Mouse (Mus musculus) MEL (cell line): ENCODE data around the gene Dohh. TPM values are rescaled to one million over a fixed set of nuclear protein-coding genes. Genes with fewer than 3 reads are reported as not detected.
A peak's percentile ranks its signal among the peaks of the same experiment; 100 is the strongest.

Experiments
- DNase-seq: peaks from one replicate; pipeline ENCODE4 v3.0.0; 2011; ENCODE audit warnings: low read depth, low spot score
- H3K27ac ChIP-seq: 2 replicates; pipeline ENCODE4 v1.5.1; 2012; ENCODE audit warnings: low read depth, mild to moderate bottlenecking, control low read depth, low read length, moderate library complexity; ENCODE audit not compliant: control insufficient read depth
- H3K27me3 ChIP-seq, 2 experiments: fragments of 150-350 bp in 1 of 2; sonication (generic) in 1 of 2; 2 replicates each; pipeline ENCODE4 v1.6.1; 2012; ENCODE audit warnings: low read length in 2 of 2, mild to moderate bottlenecking in 2 of 2, improper control_type of control experiment in 1 of 2, moderate library complexity in 1 of 2; ENCODE audit not compliant: insufficient read depth in 2 of 2, control insufficient read depth in 1 of 2
- H3K36me3 ChIP-seq, 2 experiments: 2 replicates each; pipeline ENCODE4 v1.6.1; 2012 to 2014; ENCODE audit warnings: low read length in 2 of 2, improper control_type of control experiment in 1 of 2, inconsistent platforms in 1 of 2, mild to moderate bottlenecking in 1 of 2; ENCODE audit not compliant: insufficient read depth in 2 of 2, control insufficient read depth in 1 of 2
- H3K4me1 ChIP-seq, 2 experiments: fragments of 150-350 bp in 1 of 2; sonication (generic) in 1 of 2; 2 replicates each; pipeline ENCODE4 v1.6.1; 2012; ENCODE audit warnings: low read length in 2 of 2, improper control_type of control experiment in 1 of 2, mild to moderate bottlenecking in 1 of 2; ENCODE audit not compliant: insufficient read depth in 2 of 2, control insufficient read depth in 1 of 2
- H3K4me3 ChIP-seq, 2 experiments: fragments of 150-350 bp in 1 of 2; sonication (generic) in 1 of 2; 2 replicates each; pipeline ENCODE4 v1.5.1; 2012; ENCODE audit warnings: low read depth in 2 of 2, low read length in 2 of 2, mild to moderate bottlenecking in 2 of 2, moderate library complexity in 2 of 2, control low read depth in 1 of 2, improper control_type of control experiment in 1 of 2; ENCODE audit not compliant: control insufficient read depth in 1 of 2, insufficient read depth in 1 of 2
- H3K79me2 ChIP-seq: 2 replicates; pipeline ENCODE4 v1.6.1; 2012; ENCODE audit warnings: mild to moderate bottlenecking, low read length, moderate library complexity; ENCODE audit not compliant: control insufficient read depth, poor library complexity, insufficient read depth
- H3K9ac ChIP-seq: 2 replicates; pipeline ENCODE4 v1.6.1; 2012; ENCODE audit warnings: low read depth, mild to moderate bottlenecking, control low read depth, low read length, moderate library complexity; ENCODE audit not compliant: control insufficient read depth, poor library complexity, severe bottlenecking
- H3K9me3 ChIP-seq: fragments of 150-350 bp; sonication (generic); replicated peaks from 2 replicates; pipeline ENCODE4 v1.6.1; 2012; ENCODE audit warnings: mild to moderate bottlenecking, low read length, improper control_type of control experiment, moderate library complexity; ENCODE audit not compliant: insufficient read depth
- BHLHE40 ChIP-seq: IDR thresholded peaks from 2 replicates; pipeline ENCODE4 v1.6.1; 2012; ENCODE audit warnings: low read depth, mild to moderate bottlenecking, inconsistent platforms, low read length, improper control_type of control experiment, borderline replicate concordance
- CHD1 ChIP-seq: IDR thresholded peaks from 2 replicates; pipeline ENCODE4 v1.6.1; 2012; ENCODE audit warnings: low read depth, mild to moderate bottlenecking, inconsistent platforms, low read length, improper control_type of control experiment
- E2F4 ChIP-seq: IDR thresholded peaks from 2 replicates; pipeline ENCODE4 v1.6.1; 2011; ENCODE audit warnings: low read depth, low read length, improper control_type of control experiment, borderline replicate concordance
- EP300 ChIP-seq, 2 experiments: IDR thresholded peaks; 2 replicates each; pipeline ENCODE4 v1.6.1; 2011; ENCODE audit warnings: improper control_type of control experiment in 2 of 2, low read length in 2 of 2, low read depth in 1 of 2, mild to moderate bottlenecking in 1 of 2
- GABPA ChIP-seq: IDR thresholded peaks from 2 replicates; pipeline ENCODE4 v1.6.1; 2012; ENCODE audit warnings: low read depth, mild to moderate bottlenecking, inconsistent platforms, low read length, improper control_type of control experiment, moderate library complexity
- GATA1 ChIP-seq: IDR thresholded peaks from 2 replicates; pipeline ENCODE4 v1.6.1; 2011; ENCODE audit warnings: low read depth, low read length, improper control_type of control experiment
- HCFC1 ChIP-seq: IDR thresholded peaks from 2 replicates; pipeline ENCODE4 v1.6.1; 2012; ENCODE audit warnings: low read depth, mild to moderate bottlenecking, inconsistent platforms, low read length, improper control_type of control experiment, moderate library complexity
- MAFK ChIP-seq: IDR thresholded peaks from 2 replicates; pipeline ENCODE4 v1.6.1; 2011; ENCODE audit warnings: low read depth, mild to moderate bottlenecking, low read length, improper control_type of control experiment, borderline replicate concordance
- MAX ChIP-seq: IDR thresholded peaks from 2 replicates; pipeline ENCODE4 v1.6.1; 2011; ENCODE audit warnings: low read length, improper control_type of control experiment
- MEF2A ChIP-seq: IDR thresholded peaks from 2 replicates; pipeline ENCODE4 v1.6.1; 2014; ENCODE audit warnings: low read depth, mild to moderate bottlenecking, inconsistent platforms, low read length, improper control_type of control experiment; ENCODE audit not compliant: poor library complexity, insufficient replicate concordance, severe bottlenecking; ENCODE audit errors: extremely low read depth
- MXI1 ChIP-seq: IDR thresholded peaks from 2 replicates; pipeline ENCODE4 v1.6.1; 2011; ENCODE audit warnings: mild to moderate bottlenecking, low read depth, low read length, improper control_type of control experiment
- MYC ChIP-seq: IDR thresholded peaks from 2 replicates; pipeline ENCODE4 v1.6.1; 2011; ENCODE audit warnings: low read depth, mild to moderate bottlenecking, low read length, improper control_type of control experiment, moderate library complexity
- NRF1 ChIP-seq: IDR thresholded peaks from 2 replicates; pipeline ENCODE4 v1.6.1; 2014; ENCODE audit warnings: low read depth, mild to moderate bottlenecking, inconsistent platforms, low read length, improper control_type of control experiment, moderate library complexity; ENCODE audit not compliant: poor library complexity, insufficient read depth, severe bottlenecking
- POLR2A ChIP-seq, 2 experiments: IDR thresholded peaks; 2 replicates each; pipeline ENCODE4 v1.6.1; 2011 to 2012; ENCODE audit warnings: low read length in 2 of 2, mild to moderate bottlenecking in 2 of 2, control low read depth in 1 of 2, improper control_type of control experiment in 1 of 2, low read depth in 1 of 2, moderate library complexity in 1 of 2; ENCODE audit not compliant: control insufficient read depth in 1 of 2, insufficient read depth in 1 of 2, poor library complexity in 1 of 2
- POLR2AphosphoS2 ChIP-seq: IDR thresholded peaks from 2 replicates; pipeline ENCODE4 v1.6.1; 2011; ENCODE audit warnings: low read length, improper control_type of control experiment
- POLR2AphosphoS5 ChIP-seq: IDR thresholded peaks from 2 replicates; pipeline ENCODE4 v1.6.1; 2012; ENCODE audit warnings: low read depth, borderline replicate concordance, mild to moderate bottlenecking, inconsistent platforms, low read length, moderate library complexity, mixed read lengths
- RCOR1 ChIP-seq: IDR thresholded peaks from 2 replicates; pipeline ENCODE4 v1.6.1; 2012; ENCODE audit warnings: low read depth, mild to moderate bottlenecking, inconsistent platforms, low read length, improper control_type of control experiment
- SIN3A ChIP-seq: IDR thresholded peaks from 2 replicates; pipeline ENCODE4 v1.6.1; 2012; ENCODE audit warnings: low read length, improper control_type of control experiment, inconsistent platforms
- SMC3 ChIP-seq: IDR thresholded peaks from 2 replicates; pipeline ENCODE4 v1.6.1; 2011; ENCODE audit warnings: low read depth, low read length, improper control_type of control experiment
- TCF12 ChIP-seq: IDR thresholded peaks from 2 replicates; pipeline ENCODE4 v1.6.1; 2014; ENCODE audit warnings: low read depth, mild to moderate bottlenecking, inconsistent platforms, low read length, improper control_type of control experiment, moderate library complexity
- USF1 ChIP-seq: IDR thresholded peaks from 2 replicates; pipeline ENCODE4 v1.6.1; 2014; ENCODE audit warnings: low read depth, mild to moderate bottlenecking, inconsistent platforms, low read length, improper control_type of control experiment, moderate library complexity
- USF2 ChIP-seq, 2 experiments: IDR thresholded peaks; 2 replicates each; pipeline ENCODE4 v1.6.1; 2011 to 2012; ENCODE audit warnings: improper control_type of control experiment in 2 of 2, low read length in 2 of 2, borderline replicate concordance in 1 of 2, inconsistent platforms in 1 of 2, low read depth in 1 of 2, mild to moderate bottlenecking in 1 of 2; ENCODE audit not compliant: insufficient read depth in 1 of 2
- ZC3H11A ChIP-seq: IDR thresholded peaks from 2 replicates; pipeline ENCODE4 v1.6.1; 2012; ENCODE audit warnings: low read depth, mild to moderate bottlenecking, inconsistent platforms, low read length, improper control_type of control experiment
- ZNF384 ChIP-seq: IDR thresholded peaks from 2 replicates; pipeline ENCODE4 v1.6.1; 2012; ENCODE audit warnings: low read depth, mild to moderate bottlenecking, inconsistent platforms, low read length, improper control_type of control experiment
- polyA plus RNA-seq, 2 experiments: library from polyadenylated mRNA; stranded (reverse) in 1 of 2; unstranded in 1 of 2; fragments of >175 nt in 1 of 2; fragments of >200 nt in 1 of 2; gene quantifications; 2 replicates each; pipeline versions ENCODE4 v1.2.1 to v1.2.4; 2012; ENCODE audit warnings: low replicate concordance in 2 of 2, low read depth in 1 of 2; ENCODE audit not compliant: insufficient read length in 2 of 2, insufficient read depth in 1 of 2, missing spikeins in 1 of 2
- total RNA-seq: library from RNA; depleted of rRNA; stranded (reverse); fragments of 300-350 nt; gene quantifications from 2 replicates; pipeline ENCODE4 v1.2.3, GENCODE M21; 2012

Gene Dohh
- total and polyA plus RNA-seq, 3 experiments = 145 to 153 TPM; not detected in 1

DNA sequence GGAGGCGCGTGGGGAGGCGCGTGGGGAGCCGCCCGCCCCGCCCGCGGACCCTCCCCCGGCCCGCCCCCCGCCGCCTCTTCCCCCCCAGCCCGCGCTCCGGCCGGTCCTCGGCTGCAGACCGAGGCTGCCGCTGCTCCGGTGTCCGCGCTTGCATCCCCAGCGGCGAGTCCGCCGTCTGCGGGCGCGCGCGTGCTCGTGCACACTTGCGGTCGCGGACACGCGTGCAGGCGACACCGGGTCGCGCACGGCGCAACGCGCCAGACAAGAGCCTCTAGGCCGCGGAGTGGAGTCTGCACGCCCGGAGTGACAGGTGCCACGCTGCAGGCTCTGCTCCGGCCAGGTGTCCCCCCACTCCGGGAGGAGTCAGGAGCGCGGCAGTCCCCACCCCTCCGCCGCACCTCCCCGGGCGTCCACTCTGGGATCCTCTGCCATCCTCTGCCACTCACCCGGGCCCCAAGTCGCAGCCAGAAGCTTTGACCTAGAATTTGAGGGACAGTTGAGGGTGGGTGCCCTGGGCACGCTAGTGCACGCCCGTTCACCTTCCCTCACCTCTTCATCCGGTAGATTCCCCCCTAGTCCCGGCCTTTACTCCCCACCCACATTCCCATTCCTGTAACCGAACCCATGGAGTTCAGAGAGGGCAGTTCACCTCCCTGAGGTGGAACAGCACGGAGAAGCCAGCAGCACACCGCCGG, 46.8 kb downstream of the Dohh start:
- TF ChIP-seq POLR2A (IDR thresholded peaks at IDR 0.05; ENCODE audit: control insufficient read depth in 1 of 2, insufficient read depth in 1 of 2, low read depth in 1 of 2, low read length in 2 of 2, poor library complexity in 1 of 2) = no peak
- TF ChIP-seq SMC3 = no peak
- no peak for TF ChIP-seq EP300 (IDR thresholded peaks at IDR 0.05; ENCODE audit: low read depth in 1 of 2, low read length in 2 of 2)
- TF ChIP-seq HCFC1 = no peak
- TF ChIP-seq POLR2AphosphoS2 = no peak
- TF ChIP-seq BHLHE40 = no peak
- Histone ChIP-seq H3K9me3 (no peaks in the 10 kb centered on the region), H3K9ac (peak overlapping the region; percentile 75), H3K4me1 (peaks cover 0 to 28% of the 10 kb centered on the region in 2 experiments; a peak in 2 of 4 replicates), H3K4me3 (peak overlapping the region; percentile 63 to 75), H3K79me2 (peaks cover 3% of the 10 kb centered on the region), H3K27ac (peak overlapping the region; percentile 8; the same call in 1 of the 2 replicates), H3K27me3 (no peaks in the 10 kb centered on the region), H3K36me3 (peaks cover 0 to 3% of the 10 kb centered on the region in 2 experiments; a peak in 1 of 4 replicates)
- no peak for DNase-seq

DNA sequence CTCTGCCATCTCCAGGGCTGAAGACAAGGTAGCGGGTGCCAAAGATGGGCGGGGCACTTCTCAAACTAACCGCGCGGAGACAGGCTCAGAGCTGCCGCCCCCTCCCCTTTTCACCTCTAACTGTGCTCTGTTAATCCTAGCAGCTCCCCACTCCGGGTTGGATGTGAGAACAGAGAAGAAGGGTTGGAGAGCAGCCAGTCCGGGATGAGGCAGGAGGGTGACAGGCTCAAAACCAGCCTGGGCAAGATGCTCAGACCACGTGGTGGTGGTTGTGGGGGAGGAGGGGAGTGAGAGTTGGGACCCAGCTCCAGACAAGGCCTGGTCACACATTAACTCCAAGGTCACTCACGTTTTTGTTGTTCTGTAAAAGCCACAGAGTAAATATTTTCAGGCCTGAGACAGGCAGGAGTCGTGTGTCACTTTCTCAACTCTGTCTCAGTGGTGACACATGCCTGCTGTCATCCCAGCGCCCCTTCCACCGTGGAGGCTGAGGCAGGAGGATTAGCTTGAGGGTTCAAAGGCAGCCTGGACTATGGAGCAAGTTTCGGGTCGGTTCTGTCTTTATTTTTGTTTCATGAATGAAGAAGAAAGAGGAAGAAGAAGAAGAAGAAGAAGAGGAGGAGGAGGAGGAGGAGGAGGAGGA, 47.4 kb downstream of the Dohh start:
- H3K36me3 ChIP-seq = peaks cover 0 to 3% of the 10 kb centered on the region in 2 experiments; a peak in 1 of 4 replicates
- H3K9ac ChIP-seq = peak overlapping the region; percentile 47
- H3K4me3 ChIP-seq = peak overlapping the region; percentile 47 to 71
- H3K4me1 ChIP-seq = peaks cover 0 to 28% of the 10 kb centered on the region in 2 experiments; a peak in 2 of 4 replicates
- peak overlapping the region; percentile 42 for H3K27ac ChIP-seq
- H3K9me3 ChIP-seq = no peaks in the 10 kb centered on the region
- no peaks in the 10 kb centered on the region for H3K27me3 ChIP-seq
- TF ChIP-seq POLR2AphosphoS5 (no peak), MEF2A (no peak), SIN3A (peak; percentile 37; the same call in 1 of the 2 replicates), USF1 (peak; percentile 85), MYC (peak; percentile 89), NRF1 (no peak), POLR2A (IDR thresholded peaks at IDR 0.05; ENCODE audit: control insufficient read depth in 1 of 2, insufficient read depth in 1 of 2, low read depth in 1 of 2, low read length in 2 of 2, poor library complexity in 1 of 2) (no peak), GATA1 (no peak), RCOR1 (no peak), MAFK (no peak), TCF12 (no peak), GABPA (no peak), USF2 (IDR thresholded peaks at IDR 0.05; ENCODE audit: borderline replicate concordance in 1 of 2, insufficient read depth in 1 of 2, low read depth in 1 of 2, low read length in 2 of 2) (no peak), E2F4 (no peak), ZC3H11A (no peak), HCFC1 (no peak), CHD1 (no peak), MXI1 (peak; percentile 96), ZNF384 (no peak), MAX (peak; percentile 92)
- H3K79me2 ChIP-seq = no peaks in the 10 kb centered on the region; the same call in none of the 2 replicates
- peak; percentile 80 for DNase-seq
